Mouse (Mus musculus) central nervous system, embryonic 18 days (tissue): ENCODE results near the gene Hist2h2ac. TPM values are rescaled to one million over a fixed set of nuclear protein-coding genes. Genes with fewer than 3 reads are reported as not detected.

Experiments used
- polyA plus RNA-seq: library from polyadenylated mRNA; depleted of rRNA; stranded (reverse); fragments of >200 nt; gene quantifications from 2 replicates; pipeline ENCODE4 v1.2.3, GENCODE M21; 2012; rRNA removed

Gene Hist2h2ac
- 3.9 and 4.2 TPM in 2 replicates for polyA plus RNA-seq

DNA sequence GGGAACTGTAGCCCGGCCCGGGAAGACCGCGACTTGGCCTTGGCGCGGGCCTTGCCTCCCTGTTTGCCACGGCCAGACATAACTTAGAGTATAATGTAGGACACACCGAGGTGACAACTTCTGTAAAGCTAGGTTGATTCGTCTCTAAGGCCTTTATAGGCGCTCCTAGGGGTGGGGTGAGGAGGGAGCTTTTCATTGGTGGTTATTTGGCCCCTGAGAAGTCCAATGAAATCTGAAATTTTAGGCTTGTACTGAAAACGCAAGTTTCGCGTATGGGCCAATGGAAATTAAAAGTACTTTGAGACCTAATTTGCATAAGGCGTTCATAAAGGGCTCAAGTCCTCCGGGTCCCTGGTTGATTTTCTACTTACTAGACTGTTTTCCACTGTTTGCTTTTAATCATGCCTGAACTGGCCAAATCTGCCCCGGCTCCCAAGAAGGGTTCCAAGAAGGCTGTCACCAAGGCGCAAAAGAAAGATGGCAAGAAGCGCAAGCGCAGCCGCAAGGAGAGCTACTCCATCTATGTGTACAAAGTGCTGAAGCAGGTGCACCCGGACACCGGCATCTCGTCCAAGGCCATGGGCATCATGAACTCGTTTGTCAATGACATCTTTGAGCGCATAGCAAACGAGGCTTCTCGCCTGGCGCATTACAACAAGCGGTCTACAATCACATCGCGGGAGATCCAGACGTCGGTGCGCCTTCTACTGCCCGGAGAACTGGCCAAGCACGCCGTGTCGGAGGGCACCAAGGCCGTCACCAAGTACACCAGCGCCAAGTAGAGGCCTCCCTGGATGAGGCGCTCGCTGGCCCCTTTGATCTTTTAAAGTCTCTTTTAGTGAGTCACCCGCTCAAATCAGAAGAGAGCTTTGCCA is at the start of gene Hist2h2ac, which contains the start of gene Hist2h2be:
Hist2h2ac (minus strand) TSS at position 116 of the 875 bp plus-strand sequence.
Hist2h2be (plus strand) TSS at position 355 of the 875 bp plus-strand sequence.

DNA sequence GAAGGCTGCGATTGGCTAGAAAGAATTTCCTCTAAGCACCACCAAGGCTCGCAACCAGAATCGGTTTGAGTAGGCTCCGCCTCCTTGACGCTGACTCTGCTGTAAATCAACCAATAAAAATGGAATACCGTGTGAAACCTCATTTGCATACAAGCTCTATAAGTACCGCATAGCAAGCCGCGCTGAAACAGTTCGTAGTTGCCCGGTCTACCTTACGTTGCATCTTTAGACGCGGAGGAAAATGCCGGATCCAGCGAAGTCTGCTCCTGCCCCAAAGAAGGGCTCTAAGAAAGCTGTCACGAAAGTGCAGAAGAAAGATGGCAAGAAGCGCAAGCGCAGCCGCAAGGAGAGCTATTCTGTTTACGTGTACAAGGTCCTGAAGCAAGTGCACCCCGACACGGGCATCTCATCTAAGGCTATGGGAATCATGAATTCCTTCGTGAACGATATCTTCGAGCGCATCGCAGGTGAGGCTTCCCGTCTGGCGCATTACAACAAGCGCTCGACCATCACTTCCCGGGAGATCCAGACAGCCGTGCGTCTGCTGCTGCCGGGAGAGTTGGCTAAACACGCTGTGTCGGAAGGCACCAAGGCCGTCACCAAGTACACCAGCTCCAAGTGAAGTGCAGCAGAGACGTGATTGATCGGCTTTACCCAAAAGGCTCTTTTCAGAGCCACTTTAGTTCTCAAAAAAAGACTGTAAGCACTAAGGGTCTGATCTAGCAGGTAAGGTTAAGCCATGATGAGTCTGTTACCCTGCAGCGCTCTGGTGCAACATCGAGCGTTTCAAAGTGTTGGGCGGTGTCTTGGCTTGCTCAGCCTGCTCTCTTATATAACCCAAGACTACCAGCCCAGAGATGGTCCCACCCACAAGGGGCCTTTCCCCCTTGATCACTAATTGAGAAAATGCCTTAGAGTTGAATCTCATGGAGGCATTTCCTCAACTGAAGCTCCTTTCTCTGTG is 49.1 kb upstream of the Hist2h2ac start, which contains the start of gene Hist2h2bb:
Hist2h2bb (plus strand) TSS at position 242 of the 964 bp plus-strand sequence.

DNA sequence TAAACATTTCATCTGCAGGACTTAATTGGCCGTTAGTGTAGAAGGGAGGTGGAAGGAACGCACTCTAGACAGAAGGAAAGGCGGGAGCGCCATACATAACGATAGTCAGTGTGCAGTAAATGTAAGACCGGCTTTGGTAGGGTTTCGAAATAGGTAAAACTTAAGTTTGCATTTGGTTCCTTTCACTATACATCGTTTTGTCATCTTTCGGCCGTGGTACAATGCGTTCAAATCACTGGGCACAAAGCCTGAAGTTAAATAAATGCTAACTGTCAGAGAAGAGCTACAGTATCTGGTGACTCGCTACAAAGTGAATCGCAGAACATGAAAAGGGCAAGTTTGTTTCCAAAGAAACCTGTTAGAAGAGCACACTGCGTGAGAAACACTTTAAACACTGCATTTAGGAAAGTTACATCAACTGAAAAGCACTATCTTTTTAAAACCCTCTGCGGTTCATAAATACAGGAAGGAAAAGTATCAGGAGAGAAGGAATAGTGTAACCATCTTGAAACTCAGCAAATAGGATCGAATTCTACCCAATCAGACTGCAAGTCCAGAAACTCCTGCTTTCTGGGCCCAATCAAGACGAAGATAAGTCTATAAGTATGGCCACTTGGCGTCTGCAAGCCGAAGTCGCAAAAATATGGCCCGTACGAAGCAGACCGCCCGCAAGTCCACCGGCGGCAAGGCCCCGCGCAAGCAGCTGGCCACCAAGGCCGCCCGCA is 47.5 kb upstream of the Hist2h2ac start, which contains the start of gene Hist2h3b:
Hist2h3b (plus strand) TSS at position 604 of the 725 bp plus-strand sequence.

DNA sequence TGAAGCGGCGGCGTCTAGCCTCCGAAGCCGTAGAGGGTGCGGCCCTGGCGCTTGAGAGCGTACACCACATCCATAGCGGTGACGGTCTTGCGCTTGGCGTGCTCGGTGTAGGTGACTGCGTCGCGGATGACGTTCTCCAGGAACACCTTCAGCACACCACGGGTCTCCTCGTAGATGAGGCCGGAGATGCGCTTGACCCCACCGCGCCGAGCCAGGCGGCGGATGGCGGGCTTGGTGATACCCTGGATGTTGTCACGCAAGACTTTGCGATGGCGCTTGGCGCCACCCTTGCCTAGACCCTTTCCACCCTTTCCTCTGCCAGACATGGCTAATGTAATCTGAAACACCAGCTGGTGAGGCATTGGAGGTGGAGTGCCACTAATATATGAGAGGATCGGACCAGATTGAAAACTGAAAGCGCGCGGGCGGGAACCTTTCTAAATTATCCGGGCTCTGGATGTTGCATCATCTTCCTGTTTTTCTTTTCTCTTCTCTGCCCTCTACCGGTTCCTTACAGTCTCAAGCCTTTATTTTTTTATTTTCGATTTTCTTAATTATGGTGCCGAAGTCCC is 42.4 kb upstream of the Hist2h2ac start, which contains the start of gene Hist2h4:
Hist2h4 (minus strand) TSS at position 333 of the 572 bp plus-strand sequence.

DNA sequence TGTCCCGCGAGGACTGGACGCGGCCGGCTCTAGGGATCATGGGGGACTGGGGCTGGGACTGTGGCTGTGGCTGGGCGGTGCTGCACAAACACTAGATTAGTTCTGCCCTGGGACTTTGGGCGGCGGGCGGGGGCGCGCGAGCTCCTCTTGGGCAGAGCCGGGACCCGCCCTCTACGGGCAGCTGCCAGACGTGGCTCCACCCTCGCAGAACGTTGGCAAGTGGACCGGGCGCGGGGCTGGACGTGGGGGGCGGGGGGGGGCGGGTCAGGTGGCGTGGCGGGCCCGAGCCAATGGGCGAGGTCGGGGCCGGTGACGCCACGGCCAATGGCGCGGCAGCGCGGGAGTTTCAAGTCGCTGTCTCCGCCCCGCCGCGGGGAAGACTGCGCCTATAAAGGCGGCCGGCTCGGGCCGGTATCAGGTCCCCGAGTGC is 25.8 kb upstream of the Hist2h2ac start, which contains the start of gene Hist2h3c1:
Hist2h3c1 (plus strand) TSS at position 259 of the 430 bp plus-strand sequence.

DNA sequence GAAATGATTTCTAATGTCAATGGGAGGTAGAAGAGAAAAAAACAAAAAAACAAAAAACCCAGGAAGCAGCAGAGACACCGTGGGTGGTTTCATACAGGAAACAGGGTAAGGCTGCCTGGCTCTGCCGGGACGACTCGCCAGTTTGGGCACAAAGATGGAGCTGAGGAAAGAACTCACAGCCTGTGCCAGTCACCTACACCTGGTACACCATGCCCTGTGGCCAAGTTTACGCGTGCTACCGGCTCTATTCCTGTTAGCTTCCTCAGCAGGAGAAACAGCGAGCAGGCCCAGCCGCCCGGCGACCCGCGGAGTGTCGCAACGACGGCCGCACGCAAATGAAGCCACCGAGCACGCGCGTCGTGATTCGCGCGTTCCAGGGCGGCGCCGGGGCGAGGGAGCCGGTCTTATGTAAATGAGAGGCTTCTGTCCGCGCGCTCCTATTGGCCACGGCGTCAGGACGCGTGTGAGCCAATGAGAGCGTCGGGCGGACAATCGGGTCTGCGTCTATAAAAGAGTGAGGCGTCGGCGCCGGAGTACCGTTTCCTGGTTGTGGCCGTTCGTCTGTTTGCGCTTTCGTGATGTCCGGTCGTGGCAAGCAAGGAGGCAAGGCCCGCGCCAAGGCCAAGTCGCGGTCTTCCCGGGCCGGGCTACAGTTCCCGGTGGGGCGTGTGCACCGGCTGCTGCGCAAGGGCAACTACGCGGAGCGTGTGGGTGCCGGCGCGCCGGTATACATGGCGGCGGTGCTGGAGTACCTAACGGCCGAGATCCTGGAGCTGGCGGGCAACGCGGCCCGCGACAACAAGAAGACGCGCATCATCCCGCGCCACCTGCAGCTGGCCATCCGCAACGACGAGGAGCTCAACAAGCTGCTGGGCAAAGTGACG is 24.6 kb upstream of the Hist2h2ac start, which contains the start of gene Hist2h2aa1:
Hist2h2aa1 (plus strand) TSS at position 495 of the 884 bp plus-strand sequence.

DNA sequence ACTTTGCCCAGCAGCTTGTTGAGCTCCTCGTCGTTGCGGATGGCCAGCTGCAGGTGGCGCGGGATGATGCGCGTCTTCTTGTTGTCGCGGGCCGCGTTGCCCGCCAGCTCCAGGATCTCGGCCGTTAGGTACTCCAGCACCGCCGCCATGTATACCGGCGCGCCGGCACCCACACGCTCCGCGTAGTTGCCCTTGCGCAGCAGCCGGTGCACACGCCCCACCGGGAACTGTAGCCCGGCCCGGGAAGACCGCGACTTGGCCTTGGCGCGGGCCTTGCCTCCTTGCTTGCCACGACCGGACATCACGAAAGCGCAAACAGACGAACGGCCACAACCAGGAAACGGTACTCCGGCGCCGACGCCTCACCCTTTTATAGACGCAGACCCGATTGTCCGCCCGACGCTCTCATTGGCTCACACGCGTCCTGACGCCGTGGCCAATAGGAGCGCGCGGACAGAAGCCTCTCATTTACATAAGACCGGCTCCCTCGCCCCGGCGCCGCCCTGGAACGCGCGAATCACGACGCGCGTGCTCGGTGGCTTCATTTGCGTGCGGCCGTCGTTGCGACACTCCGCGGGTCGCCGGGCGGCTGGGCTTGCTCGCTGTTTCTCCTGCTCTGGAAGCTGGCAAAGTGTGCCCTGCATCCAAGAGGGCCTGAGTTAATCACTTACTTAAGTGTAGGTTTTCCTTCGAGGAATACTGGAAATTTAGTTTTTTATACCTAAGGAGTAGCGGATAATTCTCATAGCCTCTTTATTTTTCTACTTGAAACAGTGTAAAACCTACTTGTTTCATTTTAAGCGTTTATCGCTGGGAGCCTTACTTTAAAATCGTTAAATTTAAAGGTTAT is 19.5 kb upstream of the Hist2h2ac start, which contains the start of gene Hist2h2aa2:
Hist2h2aa2 (minus strand) TSS at position 328 of the 850 bp plus-strand sequence.

DNA sequence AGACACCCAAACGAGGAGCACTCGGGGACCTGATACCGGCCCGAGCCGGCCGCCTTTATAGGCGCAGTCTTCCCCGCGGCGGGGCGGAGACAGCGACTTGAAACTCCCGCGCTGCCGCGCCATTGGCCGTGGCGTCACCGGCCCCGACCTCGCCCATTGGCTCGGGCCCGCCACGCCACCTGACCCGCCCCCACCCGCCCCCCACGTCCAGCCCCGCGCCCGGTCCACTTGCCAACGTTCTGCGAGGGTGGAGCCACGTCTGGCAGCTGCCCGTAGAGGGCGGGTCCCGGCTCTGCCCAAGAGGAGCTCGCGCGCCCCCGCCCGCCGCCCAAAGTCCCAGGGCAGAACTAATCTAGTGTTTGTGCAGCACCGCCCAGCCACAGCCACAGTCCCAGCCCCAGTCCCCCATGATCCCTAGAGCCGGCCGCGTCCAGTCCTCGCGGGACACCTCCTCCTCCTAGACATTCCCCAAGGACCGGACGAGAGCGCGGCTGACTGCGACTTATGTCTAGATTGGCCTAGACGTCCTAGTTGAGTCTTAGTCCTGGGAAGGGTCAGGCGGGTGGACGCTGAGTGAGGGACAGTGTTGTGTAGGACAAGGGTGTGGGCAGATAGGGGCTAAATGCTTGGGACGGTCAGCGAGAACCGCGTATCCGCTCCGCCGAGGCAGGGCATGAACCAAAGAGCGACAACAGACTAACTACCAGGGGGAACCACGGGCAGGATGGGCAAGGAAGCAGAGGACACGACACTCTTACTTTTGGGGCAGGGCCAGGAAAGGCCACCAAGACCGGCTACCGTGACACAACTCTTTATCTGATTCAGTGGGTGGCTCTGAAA is 18.5 kb upstream of the Hist2h2ac start, which contains the start of gene Hist2h3c2:
Hist2h3c2 (minus strand) TSS at position 174 of the 840 bp plus-strand sequence.

DNA sequence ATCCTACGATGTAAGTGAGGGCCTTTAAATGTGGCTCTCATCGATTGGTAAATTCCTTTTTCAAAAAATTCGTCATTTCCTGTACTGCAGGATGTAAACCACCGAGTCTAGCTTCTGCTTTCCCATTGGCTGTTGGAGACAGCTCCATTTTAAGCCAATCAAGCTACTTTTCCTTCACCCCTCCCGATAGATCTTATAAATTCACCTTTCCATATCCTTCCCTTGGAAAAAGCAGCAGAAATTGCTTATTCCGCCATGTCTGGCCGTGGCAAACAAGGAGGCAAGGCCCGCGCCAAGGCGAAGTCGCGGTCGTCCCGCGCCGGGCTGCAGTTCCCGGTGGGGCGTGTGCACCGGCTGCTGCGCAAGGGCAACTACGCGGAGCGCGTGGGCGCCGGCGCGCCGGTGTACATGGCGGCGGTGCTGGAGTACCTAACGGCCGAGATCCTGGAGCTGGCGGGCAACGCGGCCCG is 984 bp downstream of the Hist2h2ac start, which contains the start of the genes Bola1 and Hist2h2ab:
Bola1 (minus strand) TSS at position 49 of the 470 bp plus-strand sequence.
Hist2h2ab (plus strand) TSS at position 205 of the 470 bp plus-strand sequence.

DNA sequence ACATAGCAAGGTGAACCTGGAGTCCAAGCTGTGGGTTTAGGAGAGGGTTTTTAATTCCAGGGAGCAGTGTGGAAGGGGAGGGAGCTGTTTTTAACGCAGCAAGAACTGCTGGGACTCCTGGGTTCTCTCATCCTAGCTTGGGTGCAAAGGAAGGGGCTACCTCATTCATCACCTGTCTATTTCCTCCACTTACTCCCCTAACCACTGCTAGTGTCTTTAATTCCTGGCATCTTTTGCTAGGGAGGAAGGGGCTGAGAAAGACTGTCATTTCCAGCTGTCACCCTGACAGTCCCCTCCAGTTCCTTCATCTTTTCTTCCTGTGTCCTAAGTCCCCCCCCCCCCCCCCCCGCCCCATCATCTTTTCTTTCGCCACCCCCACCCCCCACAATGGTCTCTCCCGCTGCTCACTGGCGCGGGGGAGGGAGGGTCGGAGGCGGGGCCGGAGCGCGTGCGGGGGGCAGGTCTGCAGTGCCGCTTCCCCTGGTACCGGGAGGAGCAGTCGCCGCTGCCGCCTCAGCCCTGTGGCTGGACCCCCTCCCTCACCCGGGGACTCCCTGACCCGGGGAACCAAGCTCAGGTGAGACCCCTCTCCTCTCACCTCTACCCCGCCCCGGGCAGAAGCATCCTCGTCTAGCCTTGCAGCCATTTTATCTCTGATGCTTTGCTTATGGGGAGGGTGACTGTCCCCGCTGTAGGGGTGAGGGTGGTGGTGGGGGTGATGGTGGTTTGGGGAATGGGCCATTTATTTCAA is 39.8 kb downstream of the Hist2h2ac start, which contains the start of gene Sv2a:
Sv2a (plus strand) TSS at position 425 of the 751 bp plus-strand sequence.

DNA sequence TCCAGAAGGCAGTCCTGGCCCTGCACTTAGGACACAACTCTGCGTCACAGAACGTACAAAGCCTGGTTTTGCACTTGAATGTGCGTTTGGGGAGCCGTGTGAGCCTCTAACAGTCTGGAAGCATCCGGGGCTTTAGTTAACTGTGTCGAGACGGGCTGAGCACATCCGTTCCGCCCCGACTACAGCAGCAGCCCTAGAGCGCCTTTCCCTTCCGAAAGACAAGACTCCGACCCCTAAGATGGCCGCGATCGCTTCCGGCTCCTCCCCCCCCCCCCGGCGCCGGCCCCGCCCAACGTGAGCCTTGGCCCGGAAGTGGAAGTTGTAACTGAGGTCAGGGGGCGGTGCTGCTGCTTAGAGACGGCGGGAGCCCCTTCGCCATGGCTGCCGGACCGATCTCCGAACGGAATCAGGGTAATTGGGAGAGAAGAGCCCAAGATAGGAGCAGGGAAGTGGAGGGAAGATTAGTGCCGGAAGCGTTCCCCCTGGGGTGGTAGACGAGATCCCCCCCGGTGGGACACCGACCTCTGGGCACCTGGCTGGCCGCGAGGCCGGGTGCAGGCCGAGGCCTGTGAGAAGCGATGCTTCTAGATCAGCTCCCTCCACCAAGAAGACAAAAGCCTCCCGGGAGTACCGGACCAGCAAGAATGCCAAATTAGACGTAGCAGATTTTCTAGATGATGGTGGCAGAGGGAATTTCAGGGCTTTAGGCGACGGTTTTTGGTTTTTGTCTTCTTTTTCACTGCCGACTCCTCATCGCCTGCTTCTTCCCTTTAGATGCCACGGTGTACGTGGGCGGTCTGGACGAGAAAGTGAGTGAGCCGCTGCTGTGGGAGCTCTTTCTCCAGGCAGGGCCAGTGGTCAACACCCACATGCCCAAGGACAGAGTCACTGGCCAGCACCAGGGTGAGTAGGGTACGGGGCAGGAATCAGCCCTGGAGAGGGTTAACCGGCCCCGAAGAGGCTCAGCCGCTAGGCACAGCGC is 48.2 kb downstream of the Hist2h2ac start, which contains the start of gene Sf3b4:
Sf3b4 (plus strand) TSS at position 136 of the 982 bp plus-strand sequence.

